Mouse (Mus musculus) embryonic facial prominence, embryonic 15.5 days (tissue): ENCODE results near the gene Arpp21. TPM values are rescaled to one million over a fixed set of nuclear protein-coding genes. Genes with fewer than 3 reads are reported as not detected.

Experiments
- ATAC-seq: fragments of 200-750 bp; cut with Nextera tagmentation; 2 replicates; pipeline ENCODE4 v1.8.0; 2017; ENCODE audit warnings: low read depth, moderate TSS enrichment; ENCODE audit not compliant: insufficient number of reproducible peaks, low FRiP score, low TSS enrichment
- H3K27ac ChIP-seq: fragments of 300-500 bp; sonication (generic); replicated peaks from 2 replicates; pipeline ENCODE4 v1.5.1; 2015; ENCODE audit warnings: mild to moderate bottlenecking, inconsistent platforms
- H3K27me3 ChIP-seq: fragments of 300-500 bp; sonication (generic); 2 replicates; pipeline ENCODE4 v1.6.1; 2015; ENCODE audit warnings: inconsistent platforms
- H3K36me3 ChIP-seq: fragments of 300-500 bp; sonication (generic); 2 replicates; pipeline ENCODE4 v1.6.1; 2015; ENCODE audit warnings: mild to moderate bottlenecking, inconsistent platforms
- H3K4me1 ChIP-seq: fragments of 300-500 bp; sonication (generic); 2 replicates; pipeline ENCODE4 v1.6.1; 2015; ENCODE audit warnings: inconsistent platforms
- H3K4me2 ChIP-seq: fragments of 300-500 bp; sonication (generic); replicated peaks from 2 replicates; pipeline ENCODE4 v1.6.1; 2015; ENCODE audit warnings: mild to moderate bottlenecking, inconsistent platforms
- H3K4me3 ChIP-seq: fragments of 300-500 bp; sonication (generic); replicated peaks from 2 replicates; pipeline ENCODE4 v1.5.1; 2015; ENCODE audit warnings: mild to moderate bottlenecking, inconsistent platforms
- H3K9ac ChIP-seq: fragments of 300-500 bp; sonication (generic); 2 replicates; pipeline ENCODE4 v1.6.1; 2015; ENCODE audit warnings: inconsistent platforms
- H3K9me3 ChIP-seq: fragments of 300-500 bp; sonication (generic); replicated peaks from 2 replicates; pipeline ENCODE4 v1.6.1; 2016; ENCODE audit warnings: inconsistent platforms
- WGBS: fragments of 180-500 bp; shearing (Covaris S2); methylation state at CpG from one replicate; pipeline ENCODE4 v1.1.7; 2015; 5-methylcytosine and 5-hydroxymethylcytosine counted together
- polyA plus RNA-seq: library from polyadenylated mRNA; unstranded; fragments of >200 nt; fragmentation: Nextera tagmentation; extraction: Ambion mirVana; gene quantifications from 2 replicates; pipeline ENCODE4 v1.2.1, GENCODE M21; 2015

Arpp21 gene
- polyA plus RNA-seq, 1 experiment from 2014 or later, result 20.7 TPM

GRCm38 (mm10) chr9:112176317-112176716 is 59.4 kb downstream of the Arpp21 start:
- no peak overlapping the region for H3K27ac ChIP-seq
- H3K9ac ChIP-seq, result no peak overlapping the region
- H3K4me1 ChIP-seq, result peaks cover 14% of the 10 kb centered on the region; the same call in 1 of the 2 replicates
- H3K27me3 ChIP-seq, result no peaks in the 10 kb centered on the region
- ATAC-seq, result no peak
- no peak overlapping the region for H3K4me3 ChIP-seq
- H3K9me3 ChIP-seq, result no peaks in the 10 kb centered on the region
- no peak overlapping the region for H3K4me2 ChIP-seq
- H3K36me3 ChIP-seq, result no peaks in the 10 kb centered on the region
- WGBS, result 60% methylated on average over 6 of the region's 6 CpGs

- no peak overlapping the region for H3K9ac ChIP-seq
- H3K27ac ChIP-seq, result no peak overlapping the region
- no peaks in the 10 kb centered on the region for H3K9me3 ChIP-seq
- no peak overlapping the region for H3K4me3 ChIP-seq
- no peaks in the 10 kb centered on the region for H3K36me3 ChIP-seq
- peak overlapping the region; percentile 24 for H3K4me2 ChIP-seq
- 6% methylated on average over 15 of the region's 15 CpGs for WGBS
- no peaks in the 10 kb centered on the region for H3K27me3 ChIP-seq
- H3K4me1 ChIP-seq, result peaks cover 14% of the 10 kb centered on the region; the same call in 1 of the 2 replicates
- ATAC-seq, result no peak
Measured at GRCm38 (mm10) chr9:112174407-112175357, 61.1 kb downstream of the Arpp21 start.

GRCm38 (mm10) chr9:112173778-112174177 is 62.0 kb downstream of the Arpp21 start:
- Histone ChIP-seq H3K27me3 (no peaks in the 10 kb centered on the region), H3K36me3 (no peaks in the 10 kb centered on the region), H3K4me1 (peaks cover 14% of the 10 kb centered on the region; the same call in 1 of the 2 replicates), H3K9me3 (no peaks in the 10 kb centered on the region), H3K4me3 (no peak overlapping the region), H3K9ac (no peak overlapping the region), H3K4me2 (no peak overlapping the region), H3K27ac (no peak overlapping the region)
- WGBS, result 69% methylated on average over 5 of the region's 5 CpGs
- no peak for ATAC-seq

- H3K4me2 ChIP-seq, result no peak overlapping the region
- no peak overlapping the region for H3K9ac ChIP-seq
- no peaks in the 10 kb centered on the region for H3K27me3 ChIP-seq
- no peak overlapping the region for H3K27ac ChIP-seq
- 75% methylated on average over 4 of the region's 4 CpGs for WGBS
- H3K4me1 ChIP-seq, result no peaks in the 10 kb centered on the region
- no peaks in the 10 kb centered on the region for H3K36me3 ChIP-seq
- no peak for ATAC-seq
- H3K4me3 ChIP-seq, result no peak overlapping the region
- H3K9me3 ChIP-seq, result no peaks in the 10 kb centered on the region
Measured at GRCm38 (mm10) chr9:112164677-112165076, 71.1 kb downstream of the Arpp21 start.

GRCm38 (mm10) chr9:112160981-112161380 is 74.8 kb downstream of the Arpp21 start:
- Histone ChIP-seq H3K27me3 (no peaks in the 10 kb centered on the region), H3K9ac (no peak overlapping the region), H3K4me3 (no peak overlapping the region), H3K9me3 (no peaks in the 10 kb centered on the region), H3K4me1 (no peaks in the 10 kb centered on the region), H3K36me3 (no peaks in the 10 kb centered on the region), H3K27ac (no peak overlapping the region), H3K4me2 (no peak overlapping the region)
- 65% methylated on average over 2 of the region's 2 CpGs for WGBS
- ATAC-seq, result no peak

- H3K9me3 ChIP-seq, result no peaks in the 10 kb centered on the region
- H3K36me3 ChIP-seq, result no peaks in the 10 kb centered on the region
- H3K4me3 ChIP-seq, result no peak overlapping the region
- H3K4me2 ChIP-seq, result no peak overlapping the region
- H3K9ac ChIP-seq, result no peak overlapping the region
- WGBS, result 75% methylated on average over 5 of the region's 5 CpGs
- no peaks in the 10 kb centered on the region for H3K27me3 ChIP-seq
- H3K4me1 ChIP-seq, result no peaks in the 10 kb centered on the region
- no peak overlapping the region for H3K27ac ChIP-seq
- no peak for ATAC-seq
Measured at GRCm38 (mm10) chr9:112153972-112154371, 81.8 kb downstream of the Arpp21 start.

GRCm38 (mm10) chr9:112152762-112153161 is 83.0 kb downstream of the Arpp21 start:
- Histone ChIP-seq H3K9me3 (no peaks in the 10 kb centered on the region), H3K36me3 (no peaks in the 10 kb centered on the region), H3K4me1 (no peaks in the 10 kb centered on the region), H3K9ac (no peak overlapping the region), H3K27ac (no peak overlapping the region), H3K4me3 (no peak overlapping the region), H3K4me2 (no peak overlapping the region), H3K27me3 (no peaks in the 10 kb centered on the region)
- ATAC-seq, result no peak
- 91% methylated on average over 2 of the region's 2 CpGs for whole genome bisulfite sequencing

GRCm38 (mm10) chr9:112151177-112151576 is 84.6 kb downstream of the Arpp21 start:
- Histone ChIP-seq H3K9me3 (no peaks in the 10 kb centered on the region), H3K27ac (no peak overlapping the region)
- 73% methylated on average over 5 of the region's 5 CpGs for WGBS

GRCm38 (mm10) chr9:112140658-112141057 is 95.1 kb downstream of the Arpp21 start:
- no peak overlapping the region for H3K4me3 ChIP-seq
- H3K4me2 ChIP-seq, result no peak overlapping the region
- WGBS, result 76% methylated on average over 8 of the region's 8 CpGs
- no peak overlapping the region for H3K9ac ChIP-seq
- H3K4me1 ChIP-seq, result no peaks in the 10 kb centered on the region
- no peak for ATAC-seq
- H3K9me3 ChIP-seq, result no peaks in the 10 kb centered on the region
- H3K36me3 ChIP-seq, result no peaks in the 10 kb centered on the region
- no peaks in the 10 kb centered on the region for H3K27me3 ChIP-seq
- no peak overlapping the region for H3K27ac ChIP-seq

More at GRCm38 (mm10) chr9:112151177-112151576, 84.6 kb downstream of the Arpp21 start:
- Histone ChIP-seq H3K9ac (no peak overlapping the region), H3K4me3 (no peak overlapping the region), H3K4me2 (no peak overlapping the region), H3K4me1 (no peaks in the 10 kb centered on the region), H3K27me3 (no peaks in the 10 kb centered on the region), H3K36me3 (no peaks in the 10 kb centered on the region)
- ATAC-seq, result no peak

GRCm38 (mm10) chr9:112137820-112138219 is 97.9 kb downstream of the Arpp21 start:
- no peaks in the 10 kb centered on the region for H3K27me3 ChIP-seq
- no peak overlapping the region for H3K4me2 ChIP-seq
- no peak overlapping the region for H3K4me3 ChIP-seq
- H3K9me3 ChIP-seq, result no peaks in the 10 kb centered on the region
- H3K9ac ChIP-seq, result no peak overlapping the region
- ATAC-seq, result no peak
- no peaks in the 10 kb centered on the region for H3K4me1 ChIP-seq
- H3K27ac ChIP-seq, result no peak overlapping the region
- H3K36me3 ChIP-seq, result no peaks in the 10 kb centered on the region

GRCm38 (mm10) chr9:112130812-112131211 is 104.9 kb downstream of the Arpp21 start:
- 32% methylated on average over 3 of the region's 3 CpGs for WGBS
- H3K4me2 ChIP-seq, result no peak overlapping the region
- H3K9ac ChIP-seq, result no peak overlapping the region
- no peaks in the 10 kb centered on the region for H3K27me3 ChIP-seq
- H3K4me1 ChIP-seq, result no peaks in the 10 kb centered on the region
- H3K36me3 ChIP-seq, result no peaks in the 10 kb centered on the region
- H3K9me3 ChIP-seq, result no peaks in the 10 kb centered on the region
- peak; percentile 41 for ATAC-seq
- H3K27ac ChIP-seq, result no peak overlapping the region
- no peak overlapping the region for H3K4me3 ChIP-seq

GRCm38 (mm10) chr9:112124667-112125066 is 111.1 kb downstream of the Arpp21 start:
- 39% methylated on average over 10 of the region's 10 CpGs for WGBS

More at GRCm38 (mm10) chr9:112124667-112125066, 111.1 kb downstream of the Arpp21 start:
- Histone ChIP-seq H3K27me3 (no peaks in the 10 kb centered on the region), H3K4me1 (0 out of 2 replicates have a peak, but pooled peaks cover 6% of the 10 kb centered on the region), H3K27ac (no peak overlapping the region), H3K9ac (no peak overlapping the region), H3K9me3 (no peaks in the 10 kb centered on the region), H3K4me2 (no peak overlapping the region), H3K4me3 (no peak overlapping the region), H3K36me3 (no peaks in the 10 kb centered on the region)
- ATAC-seq, result no peak
